Mouse (Mus musculus): ENCODE measurements around the gene Rerg.

Gene Rerg

GRCm38 (mm10) chr6:137170226-137170625 is at the start of gene Rerg:
Gene Rerg, minus strand, starts transcription at chr6:137170497.
- DNase-seq: no peak

- no peak for DNase-seq
Measured at GRCm38 (mm10) chr6:137217841-137218463, 47.7 kb upstream of the Rerg start.

DNA sequence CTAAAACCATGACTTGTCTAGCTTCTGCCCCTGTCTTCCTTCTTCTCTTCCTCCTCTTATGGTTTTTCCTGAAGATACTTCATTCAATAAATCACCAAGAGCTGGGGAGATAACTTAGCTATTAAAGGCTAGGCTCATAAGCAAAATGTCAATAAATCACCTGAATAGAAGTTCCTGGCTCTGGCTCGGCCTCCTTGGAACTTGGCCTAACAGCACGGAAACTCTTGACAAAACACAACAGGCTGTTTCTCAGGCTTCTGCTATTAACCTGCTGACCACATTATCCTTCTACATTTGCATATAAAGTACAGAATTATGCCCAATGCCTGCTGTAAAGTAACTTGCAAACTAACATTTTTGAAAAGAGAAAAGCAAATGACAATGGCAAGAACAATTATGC is 41.1 kb upstream of the Rerg start:
- no peak for DNase-seq

DNA sequence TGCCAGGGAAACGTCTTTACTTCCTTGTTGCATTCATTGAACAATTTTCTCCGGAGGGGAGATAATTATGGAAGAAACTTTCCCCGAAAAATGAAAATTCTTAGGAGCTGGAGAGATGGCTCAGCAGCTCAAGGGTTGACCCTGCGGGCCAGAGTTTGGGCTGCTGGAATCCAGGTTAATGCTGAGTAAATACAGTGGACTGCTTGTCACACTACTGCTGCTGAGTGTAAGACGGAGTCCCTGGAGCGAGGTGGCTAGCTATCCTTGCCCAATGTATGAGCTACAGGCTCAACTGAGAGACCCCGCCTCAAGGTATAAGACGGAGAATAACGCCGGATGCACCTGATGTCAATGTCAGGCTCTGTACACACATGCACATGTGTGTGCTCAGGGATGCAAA is 40.7 kb upstream of the Rerg start:
- DNase-seq: no peak

- DNase-seq: peak; percentile 74 to 78
Measured at GRCm38 (mm10) chr6:137209992-137210391, 39.7 kb upstream of the Rerg start.

DNA sequence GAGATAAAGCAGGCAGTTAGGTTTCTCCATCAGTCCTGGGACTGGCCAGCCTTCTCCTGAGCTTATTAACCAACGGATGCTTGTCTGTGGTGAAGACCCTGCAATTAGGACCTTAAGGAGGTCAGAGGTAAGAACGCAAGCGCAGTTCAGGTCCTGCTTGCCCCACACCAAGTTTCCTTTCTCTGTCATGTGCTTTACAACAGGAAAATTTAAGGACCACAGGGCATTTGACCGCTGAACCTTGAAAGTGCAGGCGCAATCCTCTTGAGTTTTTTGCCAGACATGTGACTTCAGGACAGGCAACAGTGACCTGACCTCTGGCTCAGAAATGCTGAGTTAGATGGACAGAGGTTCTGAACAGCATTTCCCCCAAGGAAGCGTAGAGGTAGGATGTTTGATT is 36.8 kb upstream of the Rerg start:
- DNase-seq: no peak

DNA sequence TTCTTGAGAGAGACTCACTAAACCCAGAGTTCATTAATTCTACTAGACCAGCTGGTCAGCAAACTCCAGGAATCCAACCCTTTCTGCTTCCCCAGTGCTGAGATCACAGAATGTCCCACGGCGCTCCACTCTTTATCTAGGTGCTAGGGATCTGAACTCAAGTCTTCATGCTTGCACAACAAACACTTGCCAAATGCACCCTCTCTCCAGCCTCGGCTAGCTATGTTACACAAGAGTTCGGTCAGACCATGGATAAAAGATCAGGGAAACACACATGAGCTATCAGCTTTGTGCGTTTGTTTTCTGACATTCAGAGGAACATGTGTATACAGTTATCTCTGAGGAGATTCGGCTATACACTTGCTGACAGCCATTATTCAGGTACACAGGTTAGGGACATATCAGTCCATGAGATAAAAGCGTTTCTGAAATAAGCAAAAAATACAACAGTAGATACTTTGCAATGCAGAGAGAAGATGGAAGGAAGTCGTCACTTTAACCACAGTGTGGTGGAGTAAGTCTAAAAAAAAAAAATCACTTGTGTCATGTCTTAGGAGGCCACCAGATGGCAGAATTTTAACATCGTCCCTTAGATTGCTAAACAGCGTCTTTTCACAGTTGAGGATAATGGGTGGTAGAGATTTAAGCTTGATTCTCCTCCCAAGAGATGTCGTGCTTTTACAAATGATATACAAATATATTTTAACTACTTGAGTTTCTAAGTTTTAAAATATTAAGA is 35.5 kb upstream of the Rerg start:
- peak in 1 of 2 experiments; percentile 16 for DNase-seq

DNA sequence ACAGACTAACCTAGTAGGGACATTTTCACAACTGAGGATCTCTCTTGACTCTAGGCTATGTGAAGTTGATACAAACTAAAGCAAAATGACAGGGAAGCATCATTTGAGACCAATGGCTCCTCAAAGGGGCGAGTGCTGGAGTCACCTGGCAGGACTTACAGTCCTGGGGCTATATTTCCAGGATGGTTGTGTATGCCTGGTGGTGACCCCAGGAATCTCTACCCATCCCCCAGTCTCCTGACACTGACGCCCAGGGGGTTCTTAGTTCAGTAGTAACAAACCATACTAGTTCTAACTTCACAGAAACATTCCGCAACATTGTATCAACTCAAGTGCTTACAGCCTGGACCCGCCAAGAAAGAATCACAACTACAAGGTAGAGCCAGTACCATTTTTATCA is 32.4 kb upstream of the Rerg start:
- no peak for DNase-seq

- no peak for DNase-seq
Measured at GRCm38 (mm10) chr6:137201578-137201977, 31.3 kb upstream of the Rerg start.

- DNase-seq: no peak
Measured at GRCm38 (mm10) chr6:137201166-137201565, 30.9 kb upstream of the Rerg start.

DNA sequence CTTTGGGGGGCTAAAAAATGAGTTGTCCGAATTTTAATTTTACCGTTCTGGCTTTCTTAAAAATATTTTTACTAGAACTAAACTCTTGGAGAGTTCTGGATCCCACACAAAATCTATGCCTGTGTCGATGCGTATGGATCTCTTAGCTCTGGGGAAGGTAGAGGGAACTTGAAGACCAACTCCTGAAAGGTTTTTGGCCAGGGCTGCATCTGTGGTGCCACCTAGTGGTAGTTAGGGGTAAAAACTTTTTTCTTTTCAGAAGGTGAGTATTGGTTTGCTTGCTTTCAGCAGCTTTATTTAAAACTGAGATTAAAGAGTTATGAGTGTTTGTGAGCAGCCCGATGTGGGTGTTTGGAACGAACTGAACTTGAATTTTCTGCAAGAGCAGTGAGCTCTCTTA is 21.8 kb upstream of the Rerg start:
- no peak for DNase-seq

GRCm38 (mm10) chr6:137191026-137191425 is 20.7 kb upstream of the Rerg start:
- no peak for DNase-seq

GRCm38 (mm10) chr6:137190577-137190976 is 20.3 kb upstream of the Rerg start:
- no peak for DNase-seq

- no peak for DNase-seq
Measured at GRCm38 (mm10) chr6:137188375-137188926, 18.2 kb upstream of the Rerg start.

DNA sequence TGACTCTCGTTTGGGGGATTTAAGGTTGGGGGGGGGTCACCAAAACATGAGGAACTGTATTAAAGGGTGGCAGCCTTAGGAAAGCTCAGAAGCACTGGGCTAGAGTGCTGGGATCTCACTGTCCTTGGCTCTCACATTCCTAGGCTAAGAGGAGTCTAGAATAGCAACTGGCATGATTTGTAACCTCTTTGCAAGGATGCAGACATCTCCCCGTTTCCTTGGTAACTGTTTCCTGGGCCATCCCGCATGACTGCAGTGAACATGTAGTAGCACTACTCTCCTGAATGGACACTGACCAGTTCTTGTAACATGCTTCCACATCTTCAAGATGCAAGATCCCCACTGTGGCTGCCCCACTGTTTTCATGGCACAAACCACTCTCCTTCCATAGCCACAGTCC is 17.1 kb upstream of the Rerg start:
- DNase-seq: no peak

- no peak for DNase-seq
Measured at GRCm38 (mm10) chr6:137180636-137181035, 10.3 kb upstream of the Rerg start.

GRCm38 (mm10) chr6:137180115-137180514 is 9.8 kb upstream of the Rerg start:
- no peak for DNase-seq

DNA sequence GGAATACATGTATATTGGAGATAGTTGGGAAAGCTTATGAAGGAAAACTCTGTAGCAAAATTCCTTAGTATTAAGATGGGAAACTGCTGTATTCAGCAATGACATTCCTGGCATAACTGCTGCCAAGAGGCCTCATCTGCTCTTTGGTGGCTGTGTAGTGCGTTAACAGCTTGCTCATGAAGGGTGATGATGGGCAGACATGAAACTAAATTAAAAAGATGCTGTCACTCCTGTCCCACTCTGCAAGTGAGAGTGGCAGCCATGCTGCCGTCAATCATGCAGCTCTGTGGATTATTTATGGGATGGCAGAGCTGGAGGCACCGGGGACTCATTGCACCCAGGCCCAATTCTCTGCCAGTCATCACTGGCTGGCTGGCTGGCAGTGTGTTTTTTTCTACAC is 8.7 kb upstream of the Rerg start:
- DNase-seq: no peak

GRCm38 (mm10) chr6:137170646-137171045 is 349 bp upstream of the Rerg start:
- no peak for DNase-seq

GRCm38 (mm10) chr6:137169171-137169968 is 927 bp downstream of the Rerg start:
- peak; percentile 89 to 90 for DNase-seq

DNA sequence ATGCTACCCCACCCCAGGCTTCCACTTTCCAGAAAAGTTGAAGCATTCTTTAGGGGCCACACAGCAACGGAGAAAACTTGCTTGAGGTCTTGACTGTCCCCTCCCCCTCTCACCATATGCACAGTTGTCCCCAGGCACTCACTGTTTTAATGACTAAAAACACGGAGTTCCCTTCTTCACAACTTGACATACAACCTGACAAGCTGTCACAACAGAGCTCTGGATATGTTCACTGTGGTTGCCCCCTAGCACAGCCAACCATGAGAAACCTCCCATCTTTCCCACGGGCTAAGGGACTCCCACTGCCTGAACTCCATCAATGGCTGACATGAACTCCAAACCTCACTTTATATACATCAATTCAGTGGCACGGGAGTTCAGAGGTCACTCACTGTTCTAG is 3.5 kb downstream of the Rerg start:
- no peak for DNase-seq

DNA sequence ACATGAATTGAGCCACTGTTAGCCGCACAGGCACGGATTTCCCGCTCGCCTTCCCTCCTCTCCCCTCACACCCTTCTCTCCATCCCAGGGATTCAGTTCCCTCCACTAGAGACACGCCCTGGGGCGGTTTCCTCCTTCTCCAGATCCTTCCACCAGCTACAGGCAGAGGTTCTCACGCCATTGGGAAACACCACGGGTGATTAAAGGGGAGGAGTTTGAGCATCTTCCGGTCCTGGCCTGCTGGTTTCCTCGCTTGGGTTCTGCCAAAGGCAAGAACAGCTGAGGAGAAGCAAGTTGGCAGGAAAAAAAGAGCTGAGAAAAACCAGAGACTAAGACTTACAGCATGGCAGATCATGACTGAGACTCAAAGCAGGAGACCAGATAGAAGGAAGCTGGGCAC is 6.7 kb downstream of the Rerg start:
- no peak for DNase-seq

GRCm38 (mm10) chr6:137163061-137163460 is 7.2 kb downstream of the Rerg start:
- DNase-seq: no peak

DNA sequence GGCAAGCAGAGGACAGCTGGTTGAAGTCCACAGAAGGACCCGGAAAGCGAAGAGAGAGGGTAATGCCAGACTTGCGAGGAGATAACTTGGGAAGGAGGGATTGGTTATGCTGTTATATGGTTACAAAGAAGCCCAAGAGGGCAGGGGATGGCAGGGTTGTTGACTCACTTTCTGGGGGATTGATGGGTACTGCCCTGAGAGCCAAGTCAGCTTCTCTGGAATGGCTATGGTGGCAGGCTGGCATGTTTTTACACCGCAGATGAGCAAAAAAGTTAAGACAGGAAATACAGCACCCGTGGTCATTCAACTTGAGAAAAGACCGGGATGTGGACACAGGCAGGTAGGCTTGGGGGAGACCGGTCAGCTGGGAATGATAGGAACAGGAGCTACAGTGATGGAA is 7.8 kb downstream of the Rerg start:
- no peak for DNase-seq
